Mouse (Mus musculus): ENCODE data around the gene Prf1.

Prf1 gene

DNA sequence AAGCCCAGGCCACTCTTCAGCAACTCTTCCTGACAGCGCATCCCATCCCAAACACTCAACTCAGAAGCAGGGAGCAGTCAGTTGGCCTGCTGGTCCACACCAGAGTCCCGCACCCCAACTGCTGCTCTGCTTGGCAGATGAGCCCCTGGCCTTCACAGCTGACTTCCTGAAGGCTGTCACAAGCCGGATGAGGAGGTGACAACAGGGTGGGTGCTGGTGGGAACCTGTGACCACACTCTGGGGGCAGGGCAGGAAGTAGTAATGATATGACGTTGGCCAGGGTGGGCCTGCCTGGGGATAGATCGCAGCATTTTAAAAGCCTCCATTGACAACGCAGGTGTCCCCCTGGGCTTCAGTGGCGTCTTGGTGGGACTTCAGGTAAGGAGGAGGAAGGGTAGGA lies at the start of gene Prf1:
TSS of gene Prf1 (plus strand) at position 357 of the 400 bp plus-strand sequence.
- no peak for DNase-seq (ENCODE audit: low spot score)

DNA sequence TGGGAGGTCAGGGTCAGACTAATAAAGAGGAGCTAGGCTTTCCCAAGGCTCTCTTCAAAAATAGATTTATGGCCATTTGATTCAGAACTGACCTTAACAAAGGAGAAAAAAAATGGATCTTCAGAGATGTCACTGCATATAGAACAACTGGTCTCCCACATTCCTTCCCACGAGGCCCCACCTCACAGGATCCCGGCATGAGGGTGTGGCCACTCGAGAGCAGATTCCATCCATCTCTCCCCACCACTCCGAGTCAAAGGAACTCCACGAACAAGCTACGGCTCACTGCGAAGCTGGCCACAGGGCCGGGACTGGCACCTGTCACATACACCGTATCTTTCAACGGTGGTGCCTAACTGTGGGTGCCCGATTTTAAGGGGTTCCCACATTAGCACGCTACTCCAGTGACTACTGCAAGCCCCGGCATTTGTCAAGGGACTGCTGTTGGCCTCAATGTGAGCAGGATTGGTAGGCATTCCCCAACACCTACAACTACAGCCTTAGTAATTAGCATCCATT lies 49.0 kb upstream of the Prf1 start:
- no peak for DNase-seq (ENCODE audit: low spot score)

- no peak for DNase-seq (ENCODE audit: low spot score)
These were observed 47.7 kb upstream of the Prf1 start for GRCm38 (mm10) chr10:61249951-61250350.

DNA sequence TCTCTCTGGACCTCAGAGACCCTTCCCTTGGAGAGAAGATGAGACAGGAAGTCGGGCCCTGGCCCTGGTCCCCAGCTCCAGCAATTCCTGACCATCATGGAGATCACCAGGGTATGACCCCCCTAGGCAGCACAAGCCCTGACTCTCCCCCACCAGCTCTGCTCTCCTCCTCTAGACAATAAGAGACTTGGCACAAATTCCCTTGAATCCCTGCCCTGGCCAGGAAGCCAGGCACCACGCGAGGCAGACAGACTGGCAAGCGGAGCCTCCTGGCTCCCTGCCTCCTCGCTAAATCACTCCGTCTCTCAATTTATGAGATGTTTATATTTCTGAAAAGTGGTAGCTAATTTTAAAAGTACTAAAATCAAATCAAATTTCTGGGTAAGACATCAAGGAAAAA lies 42.9 kb upstream of the Prf1 start:
- DNase-seq (ENCODE audit: low spot score), result no peak

DNA sequence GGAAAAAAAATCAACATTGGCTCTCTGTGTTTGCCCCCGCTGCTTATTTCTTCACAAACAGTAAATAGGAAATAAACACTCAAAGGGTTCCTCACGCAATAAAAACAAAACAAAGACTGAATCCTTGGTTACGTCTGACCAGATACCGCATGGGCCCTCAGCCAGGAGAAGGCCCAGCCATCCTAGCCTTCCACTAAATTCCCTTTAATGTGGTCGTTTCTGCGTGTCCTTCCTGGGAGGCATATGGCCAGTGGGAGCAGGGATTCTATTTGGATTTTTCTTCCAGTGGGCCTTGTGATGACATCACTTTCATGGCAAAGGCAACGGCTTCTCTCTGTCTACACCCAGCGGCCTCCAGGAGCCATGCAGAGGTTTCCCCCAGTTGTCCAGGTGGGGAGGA lies 42.4 kb upstream of the Prf1 start:
- no peak for DNase-seq (ENCODE audit: low spot score)

DNA sequence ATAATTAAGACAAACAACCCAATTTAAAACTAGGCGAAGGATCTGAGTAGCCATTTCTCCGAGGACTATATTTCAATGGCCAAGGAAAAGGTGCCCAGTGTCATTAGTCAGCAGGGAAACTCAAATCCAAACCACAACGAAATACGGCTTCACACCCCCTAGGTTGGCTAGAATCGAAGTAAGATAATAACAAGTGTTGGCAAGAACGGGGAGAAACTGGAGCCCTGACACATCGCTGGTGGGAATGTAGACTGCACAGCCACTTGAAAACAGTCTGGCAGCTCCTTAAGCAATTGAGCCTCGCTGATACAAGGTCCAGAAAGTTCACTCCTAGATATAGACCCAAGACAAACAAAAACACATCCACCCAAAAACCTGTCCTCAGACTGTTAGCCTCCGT lies 41.0 kb upstream of the Prf1 start:
- no peak for DNase-seq (ENCODE audit: low spot score)

DNA sequence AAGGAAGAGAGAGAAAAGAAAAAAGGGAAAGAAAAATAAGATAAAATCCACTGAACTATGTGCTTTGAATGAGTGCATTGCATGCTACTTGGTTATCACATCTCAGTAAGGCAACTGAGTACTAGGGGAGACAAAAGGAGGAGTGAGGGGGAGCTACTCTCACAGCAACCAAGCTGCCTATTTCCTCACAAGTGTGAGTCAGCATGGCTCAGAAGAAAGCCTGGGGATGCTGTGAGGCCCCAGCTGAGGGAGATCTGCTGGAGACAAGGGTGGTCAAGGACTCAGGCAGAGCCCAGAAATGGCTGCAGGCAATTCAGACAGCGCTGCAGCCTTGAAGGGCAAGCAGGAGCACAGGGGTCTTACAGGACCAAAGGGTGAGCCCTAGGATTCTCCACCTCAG lies 39.5 kb upstream of the Prf1 start:
- no peak for DNase-seq (ENCODE audit: low spot score)

GRCm38 (mm10) chr10:61261229-61262156 lies 36.1 kb upstream of the Prf1 start:
- no peak for DNase-seq (ENCODE audit: low spot score)

GRCm38 (mm10) chr10:61263606-61264005 lies 34.0 kb upstream of the Prf1 start:
- no peak for DNase-seq (ENCODE audit: low spot score)

DNA sequence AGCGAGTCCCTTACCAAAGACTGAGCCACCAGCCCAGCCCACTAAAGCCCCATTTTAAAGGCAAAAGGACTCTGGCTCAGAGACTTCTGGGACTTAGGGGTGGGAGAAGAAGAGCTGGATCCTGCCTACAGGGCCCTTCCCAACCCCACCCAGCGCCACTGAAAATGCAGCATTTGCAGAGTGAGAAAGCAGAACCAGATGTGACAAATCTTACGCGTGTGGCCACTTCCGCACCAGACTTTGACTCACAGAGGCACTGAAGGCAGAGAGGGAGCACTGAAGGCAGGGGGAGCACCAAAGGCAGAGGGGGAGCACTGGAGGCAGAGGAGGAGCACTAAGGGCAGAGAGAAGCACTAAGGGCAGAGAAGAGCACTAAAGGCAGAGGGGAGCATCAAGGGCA lies 30.3 kb upstream of the Prf1 start:
- DNase-seq (ENCODE audit: low spot score), result no peak

DNA sequence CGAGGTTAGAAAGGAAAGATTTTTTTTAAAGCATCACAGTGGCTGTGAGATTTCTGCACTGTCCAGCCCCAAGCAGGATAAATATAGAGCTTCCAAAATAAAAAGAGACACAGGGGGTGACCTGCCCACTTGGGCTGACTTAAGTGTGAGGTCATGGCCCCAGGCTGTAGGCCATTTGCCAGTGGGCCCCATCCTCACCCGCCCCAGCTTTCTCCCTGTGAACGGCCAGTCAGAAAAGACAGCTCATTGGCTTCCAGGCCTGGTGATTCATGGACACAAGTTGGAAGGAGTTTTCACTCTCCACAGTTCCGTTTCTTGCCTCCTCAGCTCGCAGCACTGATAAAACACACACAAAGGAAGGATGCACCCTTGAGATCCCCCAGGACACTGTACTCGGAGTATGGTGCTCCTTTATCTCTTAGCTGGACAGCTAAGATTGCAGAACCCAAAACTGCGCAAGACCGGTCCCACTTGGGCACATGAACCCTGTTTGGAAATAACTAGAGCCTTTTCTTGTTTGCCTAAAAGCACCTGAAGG lies 25.5 kb upstream of the Prf1 start:
- DNase-seq (ENCODE audit: low spot score), result no peak

DNA sequence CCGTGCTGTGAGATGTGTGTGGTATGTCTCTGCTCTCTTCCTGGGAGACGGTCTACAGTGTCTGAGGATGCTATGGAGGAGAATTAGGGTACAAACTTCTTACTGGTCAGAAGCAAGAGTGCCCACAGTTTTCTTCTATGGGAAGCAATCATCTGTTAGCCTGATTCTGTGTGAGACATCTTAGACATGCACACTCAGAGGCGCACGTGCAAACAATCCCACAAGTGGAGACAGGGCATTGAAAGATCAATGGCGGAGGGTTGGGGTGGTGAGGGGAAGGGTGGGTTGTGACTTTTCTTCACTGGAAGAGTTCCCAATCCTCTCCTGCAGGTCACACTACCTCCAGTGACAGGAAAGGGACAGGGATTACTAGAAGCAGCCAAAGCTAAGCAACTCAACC lies 25.0 kb upstream of the Prf1 start:
- DNase-seq (ENCODE audit: low spot score), result no peak

DNA sequence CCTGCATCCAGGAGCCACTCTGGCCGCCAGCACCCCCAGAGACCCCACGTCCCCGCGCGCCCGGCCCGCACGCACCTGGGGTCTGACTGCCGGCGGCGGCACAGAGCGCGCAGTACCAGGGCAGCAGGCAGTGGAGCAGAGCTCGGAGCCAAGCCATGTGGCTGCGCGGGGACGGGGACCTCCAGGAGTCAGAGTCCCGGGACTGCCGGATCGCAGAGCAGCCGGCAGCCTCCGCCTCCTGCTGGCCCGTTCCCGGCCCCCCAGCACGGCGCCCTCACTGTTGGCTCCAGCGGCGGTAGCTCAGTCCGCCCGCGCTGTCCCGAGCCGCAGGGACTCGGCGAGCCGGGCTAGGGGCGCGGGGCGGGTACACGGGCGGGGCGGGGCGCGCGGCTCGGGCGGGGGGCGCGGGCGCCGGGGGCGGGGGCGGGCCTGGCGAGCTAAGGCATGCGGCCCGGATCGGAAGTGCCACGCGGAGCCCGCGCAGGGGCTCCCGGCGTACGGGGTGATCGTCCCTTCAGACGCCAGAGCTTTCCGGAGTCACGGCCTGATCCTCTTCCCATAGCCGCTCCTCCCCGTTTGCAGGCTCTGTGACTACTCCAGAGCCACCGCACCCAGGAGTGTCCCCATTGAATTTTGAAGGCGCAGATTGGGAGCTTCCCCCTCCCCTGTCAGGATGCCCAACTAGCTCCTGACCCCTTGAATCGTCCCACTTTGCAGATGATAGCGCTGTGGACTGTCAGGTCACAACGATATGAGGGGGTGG lies 24.4 kb upstream of the Prf1 start, which contains the start of gene Adamts14:
TSS of gene Adamts14 (minus strand) at position 358 of the 763 bp plus-strand sequence.
- DNase-seq (ENCODE audit: low spot score), result peak; percentile 27

DNA sequence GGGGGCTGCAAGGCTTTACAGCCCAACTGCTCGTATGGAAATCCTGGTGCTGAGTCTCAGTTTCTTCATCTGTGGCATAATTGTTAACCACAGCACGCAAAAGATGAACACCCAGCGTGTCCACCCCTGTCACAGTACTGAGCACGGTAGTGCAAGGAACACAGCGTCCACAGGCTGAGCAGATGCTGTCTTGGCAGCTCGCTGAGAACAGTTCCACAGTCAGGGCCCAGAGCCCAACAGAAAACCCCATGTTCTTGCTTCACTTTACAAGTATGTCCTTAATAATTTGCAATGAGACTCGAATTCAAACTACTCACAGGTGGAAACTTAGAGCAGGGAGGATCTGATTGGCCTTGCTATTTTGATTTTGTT lies 23.8 kb upstream of the Prf1 start:
- no peak for DNase-seq (ENCODE audit: low spot score)

- DNase-seq (ENCODE audit: low spot score), result no peak
These were observed 23.1 kb upstream of the Prf1 start for GRCm38 (mm10) chr10:61274532-61274931.

DNA sequence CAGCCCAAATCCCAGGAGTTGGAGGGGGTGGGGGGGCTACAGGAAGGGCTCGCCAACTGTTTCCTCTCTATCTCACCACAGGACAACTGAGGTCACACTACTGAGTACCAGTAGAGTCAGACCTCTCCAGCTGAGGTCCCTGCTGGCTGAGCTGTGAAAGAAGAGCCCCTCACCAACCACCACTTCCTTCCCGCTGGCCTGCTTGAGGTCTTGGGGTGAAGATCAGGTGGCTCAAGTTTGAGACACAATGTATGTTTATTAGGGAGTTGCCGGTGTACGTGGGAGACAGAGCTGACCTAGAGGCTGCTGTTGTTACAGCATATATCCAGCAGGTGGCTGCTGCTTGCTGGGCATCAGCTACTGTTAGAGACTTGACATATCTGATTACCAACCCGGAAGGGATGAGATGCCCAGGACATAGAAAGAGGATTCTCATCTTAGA lies 21.9 kb upstream of the Prf1 start:
- DNase-seq (ENCODE audit: low spot score), result no peak

- DNase-seq (ENCODE audit: low spot score), result no peak
These were observed 20.6 kb upstream of the Prf1 start for GRCm38 (mm10) chr10:61277051-61277450.

DNA sequence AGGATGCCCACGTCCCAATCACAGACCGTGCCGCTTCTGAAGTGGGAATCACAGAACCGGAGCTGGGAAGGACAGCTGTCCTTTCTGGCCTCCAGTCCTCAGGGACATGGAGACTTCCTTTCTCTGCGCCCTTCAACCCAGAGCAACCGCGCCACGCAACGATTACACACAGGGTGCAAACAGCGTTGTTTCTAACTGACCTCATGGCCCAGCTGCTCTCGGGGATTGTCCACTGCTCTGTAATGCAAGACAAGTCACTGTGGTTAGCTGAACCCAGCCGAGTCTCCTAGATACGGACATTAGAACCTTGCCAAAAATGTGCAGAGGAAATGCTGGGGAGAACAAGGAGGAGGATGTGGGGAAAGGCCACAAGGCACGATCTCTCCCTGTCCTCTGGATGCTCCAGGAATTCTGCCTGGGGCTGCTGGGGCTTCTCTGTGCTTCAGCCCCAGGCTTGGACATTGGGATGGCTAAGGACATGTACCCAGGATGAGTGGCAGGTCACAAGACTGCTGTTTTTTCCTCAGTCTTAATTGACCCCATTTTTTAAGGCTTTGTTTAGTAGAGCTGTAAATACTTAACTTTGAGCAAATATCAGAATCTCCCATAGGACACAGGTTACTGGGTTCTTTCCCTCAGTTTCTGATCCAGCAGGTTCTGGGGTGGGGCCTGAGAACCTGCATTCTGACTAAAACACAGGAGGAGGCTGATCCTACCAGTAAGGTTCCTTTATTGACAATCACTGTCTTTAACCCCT lies 19.5 kb upstream of the Prf1 start:
- DNase-seq (ENCODE audit: low spot score), result no peak

- DNase-seq (ENCODE audit: low spot score), result no peak
These were observed 16.5 kb upstream of the Prf1 start for GRCm38 (mm10) chr10:61281115-61281514.

- DNase-seq (ENCODE audit: low spot score), result no peak
These were observed 13.3 kb upstream of the Prf1 start for GRCm38 (mm10) chr10:61284309-61284708.

DNA sequence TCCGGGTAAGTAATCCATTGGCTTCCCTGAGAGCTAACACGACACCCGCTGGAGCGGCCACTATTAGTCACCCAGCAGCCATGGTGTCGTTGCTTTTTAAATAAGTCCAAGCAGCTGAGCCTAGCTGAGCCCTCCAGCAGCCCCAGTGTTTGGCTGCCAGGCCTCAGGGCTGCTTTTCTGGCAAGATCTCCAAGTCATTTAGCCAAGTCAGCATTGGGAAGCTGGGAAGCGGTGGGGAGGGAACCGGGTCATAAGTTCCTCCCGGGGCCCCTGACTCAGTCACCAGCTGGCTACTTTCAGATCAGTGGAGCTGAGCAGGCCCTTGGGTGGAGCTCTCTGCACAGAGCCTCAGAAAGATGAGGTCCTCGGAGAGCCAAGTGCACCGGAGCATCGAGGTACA lies 12.4 kb upstream of the Prf1 start:
- peak; percentile 19 for DNase-seq (ENCODE audit: low spot score)

GRCm38 (mm10) chr10:61286246-61286645 lies 11.4 kb upstream of the Prf1 start:
- peak; percentile 21 for DNase-seq (ENCODE audit: low spot score)

Data from urinary bladder, postnatal 25 days (tissue).